Mouse (Mus musculus) ES-Bruce4 (cell line): ENCODE measurements at regions not wholly inside any gene's neighbourhood (a gene's known extent, or its start where the extent isn't known, plus 50 kb on each side); places are given as distances from the start of the nearest gene placed in this dataset.
"Not testable (repeated sequence)": the region's sequence is repeated elsewhere in the genome, so short reads cannot be mapped to it uniquely, and the experiment has no call there.

Experiments used
- H3K27ac ChIP-seq: 2 replicates; pipeline ENCODE4 v1.5.1; 2012; ENCODE audit warnings: low read length, inconsistent platforms; ENCODE audit not compliant: insufficient read depth
- H3K27me3 ChIP-seq: 2 replicates; pipeline ENCODE4 v1.6.1; 2012; ENCODE audit warnings: mild to moderate bottlenecking, low read length, inconsistent platforms; ENCODE audit not compliant: control insufficient read depth, poor library complexity, insufficient read depth, severe bottlenecking
- H3K36me3 ChIP-seq: 2 replicates; pipeline ENCODE4 v1.6.1; 2012; ENCODE audit warnings: inconsistent platforms, mild to moderate bottlenecking, low read length, moderate library complexity; ENCODE audit not compliant: control insufficient read depth, poor library complexity, insufficient read depth, severe bottlenecking
- H3K4me1 ChIP-seq: one replicate; pipeline ENCODE4 v1.8.1; 2011; ENCODE audit warnings: low read length; ENCODE audit not compliant: control insufficient read depth, insufficient read depth
- H3K4me3 ChIP-seq: 2 replicates; pipeline ENCODE4 v1.5.1; 2011; ENCODE audit warnings: low read depth, mild to moderate bottlenecking, low read length
- H3K9ac ChIP-seq: 2 replicates; pipeline ENCODE4 v1.6.1; 2012; ENCODE audit warnings: low read depth, mild to moderate bottlenecking, inconsistent platforms; ENCODE audit not compliant: poor library complexity, severe bottlenecking
- H3K9me3 ChIP-seq: replicated peaks from 2 replicates; pipeline ENCODE4 v1.6.1; 2012; ENCODE audit warnings: mild to moderate bottlenecking, low read length, inconsistent platforms; ENCODE audit not compliant: control insufficient read depth, poor library complexity, insufficient read depth, severe bottlenecking
- CTCF ChIP-seq: IDR thresholded peaks from one replicate; pipeline ENCODE4 v1.8.1; 2011; ENCODE audit warnings: low read depth, low read length
- EP300 ChIP-seq: IDR thresholded peaks from 2 replicates; pipeline ENCODE4 v1.6.1; 2011; ENCODE audit warnings: low read depth, low read length; ENCODE audit not compliant: insufficient read depth
- POLR2A ChIP-seq: IDR thresholded peaks from one replicate; pipeline ENCODE4 v1.8.1; 2011; ENCODE audit warnings: low read length; ENCODE audit not compliant: insufficient read depth

- not testable (repeated sequence) for H3K27me3 ChIP-seq, H3K4me3 ChIP-seq, H3K27ac ChIP-seq, H3K9ac ChIP-seq, H3K4me1 ChIP-seq, H3K9me3 ChIP-seq, H3K36me3 ChIP-seq
These were observed 87.4 kb upstream of the Olfr1402 start for GRCm38 (mm10) chr3:97509134-97509661.

GRCm38 (mm10) chr3:97507209-97507608 is 85.4 kb upstream of the Olfr1402 start:
- no peak overlapping the region for H3K4me3 ChIP-seq
- no peaks in the 10 kb centered on the region for H3K27me3 ChIP-seq
- H3K27ac ChIP-seq, result no peak overlapping the region
- TF ChIP-seq EP300 (no peak), POLR2A (no peak), CTCF (no peak)
- H3K9ac ChIP-seq, result no peak overlapping the region
- no peaks in the 10 kb centered on the region for H3K4me1 ChIP-seq
- H3K36me3 ChIP-seq, result no peaks in the 10 kb centered on the region
- H3K9me3 ChIP-seq, result no peaks in the 10 kb centered on the region

DNA sequence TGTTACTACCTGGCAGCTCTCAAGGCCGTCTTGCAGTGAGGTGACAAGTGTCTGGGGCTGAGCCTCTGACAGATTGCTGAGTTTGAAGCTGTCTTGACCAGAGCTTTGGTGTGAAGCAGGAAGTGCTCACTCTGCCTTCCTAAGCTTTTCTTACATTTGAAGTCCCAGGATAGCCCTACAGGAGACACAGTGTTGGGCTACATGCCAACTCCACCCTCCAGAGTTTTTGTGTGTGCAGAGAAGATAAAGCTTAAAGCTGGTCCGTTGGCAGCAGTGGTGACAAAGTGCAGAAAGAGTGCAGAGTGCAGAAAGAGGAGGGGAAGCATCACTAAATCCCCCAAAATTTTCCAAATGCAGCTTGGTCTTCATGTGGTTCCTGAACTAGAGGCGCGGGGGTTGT is 70.1 kb upstream of the Olfr1402 start:
- Histone ChIP-seq H3K4me1 (no peaks in the 10 kb centered on the region), H3K9ac (no peak overlapping the region), H3K4me3 (no peak overlapping the region), H3K27me3 (no peaks in the 10 kb centered on the region), H3K27ac (no peak overlapping the region), H3K36me3 (no peaks in the 10 kb centered on the region), H3K9me3 (no peaks in the 10 kb centered on the region)
- TF ChIP-seq EP300 (no peak), CTCF (no peak), POLR2A (no peak)

- Histone ChIP-seq H3K27ac (no peak overlapping the region), H3K4me1 (no peaks in the 10 kb centered on the region), H3K4me3 (no peak overlapping the region), H3K27me3 (no peaks in the 10 kb centered on the region), H3K36me3 (no peaks in the 10 kb centered on the region), H3K9ac (no peak overlapping the region), H3K9me3 (no peaks in the 10 kb centered on the region)
- no peak for TF ChIP-seq EP300
- TF ChIP-seq POLR2A, result no peak
- no peak for TF ChIP-seq CTCF
These were observed 69.4 kb upstream of the Olfr1402 start for GRCm38 (mm10) chr3:97491208-97491607.

DNA sequence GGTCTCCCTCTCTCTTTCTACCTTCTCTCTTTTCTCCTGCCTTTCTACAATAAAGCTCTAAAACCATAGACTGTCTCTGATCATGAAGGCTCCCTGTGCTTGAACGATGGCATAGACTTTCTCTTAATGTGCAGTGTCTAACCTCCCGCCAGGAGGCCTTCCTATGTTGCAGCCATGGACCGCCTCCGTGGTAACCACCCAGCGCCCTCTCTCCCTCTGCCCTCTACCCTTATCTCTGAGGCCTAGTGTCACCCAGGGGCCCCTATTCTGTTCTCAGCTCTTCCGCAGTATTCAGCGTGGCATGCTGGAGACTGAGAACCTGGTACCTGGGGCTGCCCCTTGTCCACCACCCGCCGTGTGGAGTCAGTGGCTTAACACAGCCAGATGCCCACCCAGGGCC is 67.5 kb upstream of the Olfr1402 start:
- Histone ChIP-seq H3K9ac (no peak overlapping the region; the same call in 1 of the 2 replicates), H3K27me3 (no peaks in the 10 kb centered on the region), H3K36me3 (no peaks in the 10 kb centered on the region), H3K4me3 (peak overlapping the region; percentile 38; the same call in 1 of the 2 replicates), H3K4me1 (no peaks in the 10 kb centered on the region), H3K9me3 (no peaks in the 10 kb centered on the region), H3K27ac (no peak overlapping the region)
- TF ChIP-seq CTCF (no peak), EP300 (no peak), POLR2A (no peak)
